Mouse (Mus musculus) layer of hippocampus, postnatal 36 days (tissue): ENCODE results near the gene Sly. TPM values are rescaled to one million over a fixed set of nuclear protein-coding genes. Genes with fewer than 3 reads are reported as not detected.
"Not testable (repeated sequence)": the region's sequence is repeated elsewhere in the genome, so short reads cannot be mapped to it uniquely, and the experiment has no call there.

Experiments
- DNase-seq, 2 experiments: peaks; one replicate each; pipeline ENCODE4 v3.0.0; 2022
- total RNA-seq, 2 experiments: library from RNA; stranded (reverse); gene quantifications; 2 replicates each; pipeline ENCODE4 v1.2.3; 2021

The Sly gene
- total RNA-seq: not detected

DNA sequence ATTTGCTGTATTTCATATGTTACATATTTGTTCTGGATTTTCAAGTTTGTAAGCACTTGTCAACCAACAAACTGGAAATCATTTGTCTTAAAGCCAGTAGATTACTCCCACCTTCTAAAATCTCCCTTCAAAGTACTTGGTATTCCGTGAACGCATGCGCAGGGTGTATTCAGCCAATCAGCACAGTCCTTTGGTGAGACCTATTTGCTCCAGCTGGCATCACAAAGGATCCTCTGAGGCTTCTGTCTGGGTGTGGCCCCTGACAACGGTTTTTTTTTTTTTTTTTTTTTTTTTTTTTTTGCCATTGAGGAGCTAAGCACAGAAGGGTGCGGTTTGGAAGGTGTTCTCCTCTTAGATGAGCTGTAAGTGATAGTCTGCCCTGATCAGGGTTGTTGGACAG, at the start of gene Sly:
Gene Sly (plus strand): TSS at position 301 of the 400 bp plus-strand sequence.
- DNase-seq: not testable (repeated sequence)
